Comparison of ENCODE assay signal across 27 mouse cellular contexts in genomic region chr1:151216417-151216816, GRCm38 (mm10). TPM values are rescaled to one million over a fixed set of nuclear protein-coding genes. Genes with fewer than 3 reads are reported as not detected.
DNase-seq lines count a peak whose midpoint lies in the region; ATAC-seq and TF ChIP-seq lines count a peak whose summit lies in the region.
"Had no signal": no experiment of that assay in that cellular context is flagged by ENCODE, and none has a peak within 500 bp of the region (broad histone marks: within the 10 kb centered on the region; RNA-seq: fewer than 3 reads in every experiment).

No protein-coding gene starts in this region.

- no peak for TF ChIP-seq CTCF in liver, adult 2 months (IDR thresholded peaks at IDR 0.05; ENCODE audit: low read depth, low read length)
- no peak for TF ChIP-seq CTCF in small intestine, adult 2 months (IDR thresholded peaks at IDR 0.05; ENCODE audit: extremely low read depth, insufficient read length, insufficient replicate concordance, low read depth, low read length)

- no peak for TF ChIP-seq POLR2A in liver, adult 2 months (IDR thresholded peaks at IDR 0.05; ENCODE audit: extremely low read depth, insufficient read depth, low read length)
- TF ChIP-seq POLR2A in small intestine, adult 2 months (IDR thresholded peaks at IDR 0.05; ENCODE audit: low read depth, low read length) = no peak

- peak; percentile 89 for ATAC-seq in kidney, embryonic 16.5 days (ENCODE audit: low FRiP score, low TSS enrichment)
- ATAC-seq in midbrain, embryonic 15.5 days (replicated peaks) = no peak
- no peak for ATAC-seq in forebrain, embryonic 16.5 days
- ATAC-seq: CD4-positive, CD25-positive, alpha-beta regulatory T cell, adult 4 months; forebrain, postnatal 0 days had no signal

- no peak overlapping the region for H3K9ac ChIP-seq in kidney, embryonic 16.5 days (replicated peaks; ENCODE audit: low read length)
- no peak overlapping the region for H3K9ac ChIP-seq in liver, adult 2 months (ENCODE audit: low read depth, low read length)
- no peak overlapping the region for H3K9ac ChIP-seq in midbrain, embryonic 15.5 days
- H3K9ac ChIP-seq in forebrain, embryonic 16.5 days (replicated peaks; ENCODE audit: low read depth, low read length) = no peak overlapping the region
- H3K9ac ChIP-seq: forebrain, postnatal 0 days; hindbrain, embryonic 12.5 days; neural tube, embryonic 12.5 days had no signal

- no peaks in the 10 kb centered on the region for H3K79me2 ChIP-seq in liver, adult 2 months (ENCODE audit: control insufficient read depth, insufficient read depth, low read length)

- no peaks in the 10 kb centered on the region for H3K36me3 ChIP-seq in kidney, embryonic 16.5 days (ENCODE audit: insufficient read depth, low read length)
- H3K36me3 ChIP-seq in liver, adult 2 months (ENCODE audit: control insufficient read depth, insufficient read depth, low read length) = no peaks in the 10 kb centered on the region
- H3K36me3 ChIP-seq in small intestine, adult 2 months (ENCODE audit: control insufficient read depth, insufficient read depth, low read length) = no peaks in the 10 kb centered on the region
- no peaks in the 10 kb centered on the region for H3K36me3 ChIP-seq in midbrain, embryonic 15.5 days (replicated peaks)
- no peaks in the 10 kb centered on the region for H3K36me3 ChIP-seq in forebrain, embryonic 16.5 days (ENCODE audit: control insufficient read depth, insufficient read depth)
- no peaks in the 10 kb centered on the region for H3K36me3 ChIP-seq in limb, embryonic 10.5 days
- H3K36me3 ChIP-seq: hindbrain, embryonic 12.5 days; neural tube, embryonic 12.5 days had no signal

- peaks cover 31% of the 10 kb centered on the region for H3K4me1 ChIP-seq in kidney, embryonic 16.5 days (ENCODE audit: insufficient read depth, low read length)
- peaks cover 10% of the 10 kb centered on the region; the same call in 1 of the 2 replicates for H3K4me1 ChIP-seq in liver, adult 2 months (ENCODE audit: control insufficient read depth, insufficient read depth, low read length)
- peaks cover 13% of the 10 kb centered on the region; the same call in 1 of the 2 replicates for H3K4me1 ChIP-seq in small intestine, adult 2 months (ENCODE audit: control insufficient read depth, insufficient read depth, insufficient read length, low read length)
- H3K4me1 ChIP-seq in midbrain, embryonic 15.5 days = no peaks in the 10 kb centered on the region
- no peaks in the 10 kb centered on the region for H3K4me1 ChIP-seq in forebrain, embryonic 16.5 days (replicated peaks; ENCODE audit: control insufficient read depth, insufficient read depth, low read length)
- peaks cover 9% of the 10 kb centered on the region for H3K4me1 ChIP-seq in limb, embryonic 10.5 days
- H3K4me1 ChIP-seq: hindbrain, embryonic 12.5 days; neural tube, embryonic 12.5 days had no signal

- no peaks in the 10 kb centered on the region for H3K9me3 ChIP-seq in kidney, embryonic 16.5 days (ENCODE audit: low read length)
- H3K9me3 ChIP-seq in midbrain, embryonic 15.5 days = no peaks in the 10 kb centered on the region
- no peaks in the 10 kb centered on the region for H3K9me3 ChIP-seq in forebrain, embryonic 16.5 days (ENCODE audit: control insufficient read depth, low read length)
- H3K9me3 ChIP-seq in limb, embryonic 10.5 days (replicated peaks) = no peaks in the 10 kb centered on the region
- H3K9me3 ChIP-seq: hindbrain, embryonic 12.5 days; neural tube, embryonic 12.5 days had no signal

- no peak overlapping the region for H3K4me2 ChIP-seq in kidney, embryonic 16.5 days (replicated peaks; ENCODE audit: low read depth, low read length)
- no peak overlapping the region for H3K4me2 ChIP-seq in midbrain, embryonic 15.5 days
- H3K4me2 ChIP-seq in forebrain, embryonic 16.5 days (ENCODE audit: low read length) = no peak overlapping the region
- H3K4me2 ChIP-seq: hindbrain, embryonic 12.5 days; neural tube, embryonic 12.5 days had no signal

- WGBS in kidney, embryonic 16.5 days = 27% methylated on average over 3 of the region's 3 CpGs
- 26% methylated on average over 3 of the region's 3 CpGs for WGBS in liver, adult 2 months
- 38% methylated on average over 3 of the region's 3 CpGs for whole genome bisulfite sequencing in small intestine, adult 2 months
- 37% methylated on average over 3 of the region's 3 CpGs for WGBS in midbrain, embryonic 15.5 days
- 77% methylated on average over 3 of the region's 3 CpGs for WGBS in forebrain, embryonic 16.5 days
- 88% methylated on average over 3 of the region's 3 CpGs for WGBS in limb, embryonic 10.5 days

- peak overlapping the region; percentile 88 for H3K27ac ChIP-seq in kidney, embryonic 16.5 days (ENCODE audit: low read length)
- H3K27ac ChIP-seq in liver, adult 2 months (replicated peaks; ENCODE audit: insufficient read depth, low read depth, low read length) = peak overlapping the region; percentile 32; the same call in 1 of the 2 replicates
- 0 out of 2 replicates have a peak overlapping the region, but pooled peaks have one; percentile 9 for H3K27ac ChIP-seq in small intestine, adult 2 months (ENCODE audit: insufficient read depth, low read depth, low read length)
- H3K27ac ChIP-seq in midbrain, embryonic 15.5 days = no peak overlapping the region
- H3K27ac ChIP-seq in forebrain, embryonic 16.5 days (ENCODE audit: low read length) = no peak overlapping the region
- H3K27ac ChIP-seq in limb, embryonic 10.5 days = no peak overlapping the region
- H3K27ac ChIP-seq: heart, adult 2 months; hindbrain, embryonic 12.5 days; neural tube, embryonic 12.5 days had no signal

- no peak overlapping the region for H3K4me3 ChIP-seq in kidney, embryonic 16.5 days (ENCODE audit: low read length)
- no peak overlapping the region for H3K4me3 ChIP-seq in liver, adult 2 months (ENCODE audit: insufficient read depth, low read depth, low read length)
- H3K4me3 ChIP-seq in small intestine, adult 2 months (ENCODE audit: low read depth, low read length) = no peak overlapping the region
- no peak overlapping the region for H3K4me3 ChIP-seq in midbrain, embryonic 15.5 days
- no peak overlapping the region for H3K4me3 ChIP-seq in forebrain, embryonic 16.5 days (replicated peaks; ENCODE audit: low read length)
- no peak overlapping the region for H3K4me3 ChIP-seq in limb, embryonic 10.5 days
- H3K4me3 ChIP-seq: heart, adult 2 months; hindbrain, embryonic 12.5 days; neural tube, embryonic 12.5 days had no signal

- peak; percentile 84 for DNase-seq in kidney, adult 11 months
- DNase-seq in liver, adult 2 months (ENCODE audit: extremely low read depth, low read depth, low spot score) = peak; percentile 72
- no peak for DNase-seq in adrenal gland, adult 2 months
- DNase-seq in limb, embryonic 10.5 days (ENCODE audit: low spot score) = no peak
- DNase-seq: adrenal gland, postnatal 10 days; cerebellum, adult 11 months; cerebellum, postnatal 36 days; forebrain, postnatal 0 days; heart, adult 2 months; layer of hippocampus, postnatal 36 days; lung, adult 2 months; lung, postnatal 36 days; right cerebral cortex, postnatal 14 days; thymus, postnatal 36 days had no signal

- H3K27me3 ChIP-seq in kidney, embryonic 16.5 days (ENCODE audit: insufficient read depth, low read length) = no peaks in the 10 kb centered on the region
- no peaks in the 10 kb centered on the region for H3K27me3 ChIP-seq in liver, adult 2 months (ENCODE audit: control insufficient read depth, insufficient read depth, low read length)
- no peaks in the 10 kb centered on the region for H3K27me3 ChIP-seq in small intestine, adult 2 months (ENCODE audit: control insufficient read depth, insufficient read depth, low read length)
- no peaks in the 10 kb centered on the region for H3K27me3 ChIP-seq in midbrain, embryonic 15.5 days (replicated peaks)
- H3K27me3 ChIP-seq in forebrain, embryonic 16.5 days (replicated peaks; ENCODE audit: control insufficient read depth, insufficient read depth, low read length) = no peaks in the 10 kb centered on the region
- H3K27me3 ChIP-seq in limb, embryonic 10.5 days (ENCODE audit: low read depth, poor library complexity, severe bottlenecking) = no peaks in the 10 kb centered on the region
- H3K27me3 ChIP-seq: hindbrain, embryonic 12.5 days; neural tube, embryonic 12.5 days had no signal

RNA-seq across cellular contexts. Expression of gene Gm47996, which starts 6.5 kb away (rescaled TPM):
- polyA plus RNA-seq in kidney, embryonic 16.5 days (2015; fragmentation: Nextera tagmentation; extraction: Ambion mirVana) = 0.67 TPM in 2 replicates
- not detected in 2 replicates for total RNA-seq in liver, adult 2 months (2014; rRNA removed)
- polyA plus RNA-seq in liver, adult 2 months (2012; rRNA removed) = not detected in 2 replicates
- 0.13 TPM in 1 of 2 replicates, not detected in the other for polyA plus RNA-seq in small intestine, adult 2 months (2012; rRNA removed)
- not detected for total RNA-seq in adrenal gland, adult 2 months (2021)
- polyA plus RNA-seq in adrenal gland, adult 2 months (2012; rRNA removed) = not detected in 2 replicates
- polyA plus RNA-seq in midbrain, embryonic 15.5 days (2015; fragmentation: Nextera tagmentation; extraction: Ambion mirVana) = not detected in 2 replicates
- not detected in 2 replicates for polyA plus RNA-seq in forebrain, embryonic 16.5 days (2015; fragmentation: Nextera tagmentation; extraction: Ambion mirVana)
- 0.50 TPM in 1 of 2 replicates, not detected in the other for polyA plus RNA-seq in limb, embryonic 10.5 days (2016; fragmentation: Nextera tagmentation; extraction: Ambion mirVana)
- total RNA-seq: adrenal gland, postnatal 10 days; forebrain, postnatal 0 days; heart, adult 2 months; layer of hippocampus, postnatal 36 days; left cerebral cortex, postnatal 36 days; MEL had no signal
- polyA plus RNA-seq: CD4-positive, CD25-positive, alpha-beta regulatory T cell, adult 4 months; embryonic facial prominence, embryonic 11.5 days; forebrain, postnatal 0 days; heart, adult 2 months; heart, embryonic 16.5 days; hindbrain, embryonic 12.5 days; intestine, embryonic 14.5 days; lung, adult 2 months; neural tube, embryonic 12.5 days had no signal

RNA-seq across cellular contexts. Expression of gene 3110040M04Rik, which starts 12.5 kb away (rescaled TPM):
- 1.4 and 1.9 TPM in 2 replicates for polyA plus RNA-seq in kidney, embryonic 16.5 days (2015; fragmentation: Nextera tagmentation; extraction: Ambion mirVana)
- total RNA-seq in liver, adult 2 months (2014; rRNA removed) = not detected in 2 replicates
- not detected in 2 replicates for polyA plus RNA-seq in liver, adult 2 months (2012; rRNA removed)
- 1.3 TPM in 1 of 2 replicates, not detected in the other for polyA plus RNA-seq in small intestine, adult 2 months (2012; rRNA removed)
- total RNA-seq in adrenal gland, adult 2 months (2021) = not detected
- not detected in 2 replicates for polyA plus RNA-seq in adrenal gland, adult 2 months (2012; rRNA removed)
- not detected in 2 replicates for polyA plus RNA-seq in midbrain, embryonic 15.5 days (2015; fragmentation: Nextera tagmentation; extraction: Ambion mirVana)
- not detected in 2 replicates for polyA plus RNA-seq in forebrain, embryonic 16.5 days (2015; fragmentation: Nextera tagmentation; extraction: Ambion mirVana)
- polyA plus RNA-seq in limb, embryonic 10.5 days (2016; fragmentation: Nextera tagmentation; extraction: Ambion mirVana) = not detected in 2 replicates
- total RNA-seq: adrenal gland, postnatal 10 days; forebrain, postnatal 0 days; heart, adult 2 months; layer of hippocampus, postnatal 36 days; left cerebral cortex, postnatal 36 days had no signal
- polyA plus RNA-seq: brain, embryonic 14.5 days; CD4-positive, CD25-positive, alpha-beta regulatory T cell, adult 4 months; embryonic facial prominence, embryonic 11.5 days; forebrain, postnatal 0 days; heart, adult 2 months; heart, embryonic 16.5 days; lung, adult 2 months; neural tube, embryonic 12.5 days had no signal

RNA-seq across cellular contexts. Expression of gene Gm47995, which starts 18.2 kb away (rescaled TPM):
- polyA plus RNA-seq in kidney, embryonic 16.5 days (2015; fragmentation: Nextera tagmentation; extraction: Ambion mirVana) = 0.50 TPM in 1 of 2 replicates, not detected in the other
- not detected in 2 replicates for total RNA-seq in liver, adult 2 months (2014; rRNA removed)
- polyA plus RNA-seq in liver, adult 2 months (2012; rRNA removed) = not detected in 2 replicates
- 0.27 and 0.42 TPM in 2 replicates for polyA plus RNA-seq in small intestine, adult 2 months (2012; rRNA removed)
- not detected for total RNA-seq in adrenal gland, adult 2 months (2021)
- polyA plus RNA-seq in adrenal gland, adult 2 months (2012; rRNA removed) = not detected in 2 replicates
- polyA plus RNA-seq in midbrain, embryonic 15.5 days (2015; fragmentation: Nextera tagmentation; extraction: Ambion mirVana) = not detected in 2 replicates
- not detected in 2 replicates for polyA plus RNA-seq in forebrain, embryonic 16.5 days (2015; fragmentation: Nextera tagmentation; extraction: Ambion mirVana)
- polyA plus RNA-seq in limb, embryonic 10.5 days (2016; fragmentation: Nextera tagmentation; extraction: Ambion mirVana) = not detected in 2 replicates
- total RNA-seq: adrenal gland, postnatal 10 days; forebrain, postnatal 0 days; heart, adult 2 months; layer of hippocampus, postnatal 36 days; left cerebral cortex, postnatal 36 days; MEL had no signal
- polyA plus RNA-seq: brain, embryonic 14.5 days; CD4-positive, CD25-positive, alpha-beta regulatory T cell, adult 4 months; embryonic facial prominence, embryonic 11.5 days; forebrain, postnatal 0 days; heart, adult 2 months; heart, embryonic 16.5 days; hindbrain, embryonic 12.5 days; intestine, embryonic 14.5 days; lung, adult 2 months had no signal

RNA-seq across cellular contexts. Expression of gene Gm8947, which starts 24.2 kb away (rescaled TPM):
- polyA plus RNA-seq in kidney, embryonic 16.5 days (2015; fragmentation: Nextera tagmentation; extraction: Ambion mirVana) = 0.86 and 0.91 TPM in 2 replicates
- not detected in 2 replicates for total RNA-seq in liver, adult 2 months (2014; rRNA removed)
- not detected in 2 replicates for polyA plus RNA-seq in liver, adult 2 months (2012; rRNA removed)
- 0.16 TPM in 1 of 2 replicates, not detected in the other for polyA plus RNA-seq in small intestine, adult 2 months (2012; rRNA removed)
- not detected for total RNA-seq in adrenal gland, adult 2 months (2021)
- polyA plus RNA-seq in adrenal gland, adult 2 months (2012; rRNA removed) = not detected in 2 replicates
- polyA plus RNA-seq in midbrain, embryonic 15.5 days (2015; fragmentation: Nextera tagmentation; extraction: Ambion mirVana) = not detected in 2 replicates
- not detected in 2 replicates for polyA plus RNA-seq in forebrain, embryonic 16.5 days (2015; fragmentation: Nextera tagmentation; extraction: Ambion mirVana)
- not detected in 2 replicates for polyA plus RNA-seq in limb, embryonic 10.5 days (2016; fragmentation: Nextera tagmentation; extraction: Ambion mirVana)
- total RNA-seq: adrenal gland, postnatal 10 days; forebrain, postnatal 0 days; heart, adult 2 months; layer of hippocampus, postnatal 36 days; left cerebral cortex, postnatal 36 days had no signal
- polyA plus RNA-seq: brain, embryonic 14.5 days; CD4-positive, CD25-positive, alpha-beta regulatory T cell, adult 4 months; forebrain, postnatal 0 days; heart, adult 2 months; heart, embryonic 16.5 days; hindbrain, embryonic 12.5 days; lung, adult 2 months had no signal

RNA-seq across cellular contexts. Expression of gene Gm47985, which starts 34.1 kb away (rescaled TPM):
- polyA plus RNA-seq in kidney, embryonic 16.5 days (2015; fragmentation: Nextera tagmentation; extraction: Ambion mirVana) = 0.25 and 0.48 TPM in 2 replicates
- not detected in 2 replicates for total RNA-seq in liver, adult 2 months (2014; rRNA removed)
- not detected in 2 replicates for polyA plus RNA-seq in liver, adult 2 months (2012; rRNA removed)
- polyA plus RNA-seq in small intestine, adult 2 months (2012; rRNA removed) = 0.09 TPM in 1 of 2 replicates, not detected in the other
- total RNA-seq in adrenal gland, adult 2 months (2021) = not detected
- not detected in 2 replicates for polyA plus RNA-seq in adrenal gland, adult 2 months (2012; rRNA removed)
- not detected in 2 replicates for polyA plus RNA-seq in midbrain, embryonic 15.5 days (2015; fragmentation: Nextera tagmentation; extraction: Ambion mirVana)
- not detected in 2 replicates for polyA plus RNA-seq in forebrain, embryonic 16.5 days (2015; fragmentation: Nextera tagmentation; extraction: Ambion mirVana)
- 0.28 and 0.44 TPM in 2 replicates for polyA plus RNA-seq in limb, embryonic 10.5 days (2016; fragmentation: Nextera tagmentation; extraction: Ambion mirVana)
- total RNA-seq: adrenal gland, postnatal 10 days; forebrain, postnatal 0 days; layer of hippocampus, postnatal 36 days; left cerebral cortex, postnatal 36 days had no signal
- polyA plus RNA-seq: brain, embryonic 14.5 days; CD4-positive, CD25-positive, alpha-beta regulatory T cell, adult 4 months; forebrain, postnatal 0 days; lung, adult 2 months had no signal

Comparison
In these comparisons a context has a peak if more than half of its experiments do, and no peak if none do; other contexts are left out.
1. DNase-seq: peak in kidney, adult 11 months (single experiment) and liver, adult 2 months (single experiment); none in adrenal gland, adult 2 months (single experiment) and limb, embryonic 10.5 days (single experiment).
2. H3K27ac ChIP-seq: peak in kidney, embryonic 16.5 days (single experiment), liver, adult 2 months (single experiment) and small intestine, adult 2 months (single experiment); none in midbrain, embryonic 15.5 days (single experiment), forebrain, embryonic 16.5 days (single experiment) and limb, embryonic 10.5 days (single experiment).